Mouse (Mus musculus): ENCODE measurements around the gene Rapgef1. TPM values are rescaled to one million over a fixed set of nuclear protein-coding genes. Genes with fewer than 3 reads are reported as not detected.
A peak's percentile ranks its signal among the peaks of the same experiment; 100 is the strongest.

Gene Rapgef1
- total and polyA plus RNA-seq, 3 experiments: 86.5 to 185 (median 170) TPM

DNA sequence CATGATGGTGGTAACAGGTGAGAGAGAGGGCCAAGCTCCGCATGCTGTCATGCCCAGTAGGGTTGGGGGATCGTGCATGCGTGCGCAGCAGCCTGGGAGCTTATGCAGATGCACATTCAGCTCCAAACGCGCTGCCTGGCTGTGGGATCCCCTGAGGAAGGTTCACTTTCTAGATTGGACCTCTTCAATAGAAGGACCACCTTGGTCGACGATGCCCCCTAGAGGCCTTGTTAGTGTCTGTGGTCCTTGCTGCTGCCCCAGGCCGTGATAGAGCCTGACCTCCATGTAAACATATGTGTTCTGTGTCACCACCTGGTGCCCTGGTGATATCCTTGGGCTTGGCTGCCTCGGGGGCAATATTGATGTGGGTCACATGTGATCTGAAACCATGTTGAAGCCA is 30.3 kb upstream of the Rapgef1 start:
- H3K36me3 ChIP-seq (replicated peaks in 1 of 2; ENCODE audit: control insufficient read depth in 1 of 2, insufficient read depth in 1 of 2, low read length in 1 of 2): no peaks in the 10 kb centered on the region
- no peak overlapping the region for H3K27ac ChIP-seq (ENCODE audit: insufficient read depth, low read depth)
- TF ChIP-seq RAD21 (IDR thresholded peaks at IDR 0.05; ENCODE audit: low read depth, low read length) (peak; percentile 34), E2F4 (IDR thresholded peaks at IDR 0.05; ENCODE audit: insufficient replicate concordance, low read depth, low read length) (no peak), ETS1 (conservative IDR thresholded peaks at IDR 0.05; ENCODE audit: low read depth, low read length) (no peak), BHLHE40 (IDR thresholded peaks at IDR 0.05; ENCODE audit: low read depth, low read length) (no peak), NELFE (IDR thresholded peaks at IDR 0.05; ENCODE audit: low read depth, low read length) (no peak), MYC (IDR thresholded peaks at IDR 0.05; ENCODE audit: low read depth, low read length) (no peak), UBTF (IDR thresholded peaks at IDR 0.05; ENCODE audit: low read depth, low read length) (no peak), SMC3 (IDR thresholded peaks at IDR 0.05; ENCODE audit: low read depth, low read length) (peak; percentile 17; the same call in 1 of the 2 replicates), GABPA (IDR thresholded peaks at IDR 0.05; ENCODE audit: insufficient replicate concordance, low read depth, low read length) (no peak), MAX (IDR thresholded peaks at IDR 0.05; ENCODE audit: low read length) (no peak), ZC3H11A (IDR thresholded peaks at IDR 0.05; ENCODE audit: low read depth, low read length) (no peak), CTCF (conservative IDR thresholded peaks at IDR 0.05 in 1 of 2, IDR thresholded peaks at IDR 0.05 in 1 of 2; ENCODE audit: low read depth in 2 of 2, low read length in 2 of 2) (peak in 1 of 2 experiments; percentile 60; a peak in 2 of 4 replicates), PAX5 (IDR thresholded peaks at IDR 0.05; ENCODE audit: low read length) (no peak), ZNF384 (IDR thresholded peaks at IDR 0.05; ENCODE audit: low read depth, low read length) (no peak), POLR2AphosphoS2 (IDR thresholded peaks at IDR 0.05; ENCODE audit: low read depth, low read length) (no peak), ZKSCAN1 (IDR thresholded peaks at IDR 0.05; ENCODE audit: borderline replicate concordance, low read depth, low read length) (no peak), MAZ (IDR thresholded peaks at IDR 0.05; ENCODE audit: low read depth, low read length) (no peak), POLR2A (IDR thresholded peaks at IDR 0.05; ENCODE audit: low read depth, low read length) (no peak), ELF1 (IDR thresholded peaks at IDR 0.05; ENCODE audit: low read depth, low read length) (no peak), KAT2A (IDR thresholded peaks at IDR 0.05; ENCODE audit: insufficient replicate concordance, low read length) (no peak)
- dilution Hi-C loops (cut with MboI; ENCODE audit: extremely low pct_ligation_motif_present, extremely low pct_unique_long_range_greater_than_20kb, low sequenced_read_pairs) (no loop called here), in situ Hi-C loops (cut with MboI; ENCODE audit: low pct_ligation_motif_present, low pct_unique_long_range_greater_than_20kb, low sequenced_read_pairs) (no loop called here)
- peak; percentile 18 for DNase-seq (ENCODE audit: extremely low read depth)
- H3K9me3 ChIP-seq (replicated peaks; ENCODE audit: low read length): no peaks in the 10 kb centered on the region
- H3K79me2 ChIP-seq (replicated peaks; ENCODE audit: control insufficient read depth, extremely low read depth, insufficient read depth, poor library complexity, severe bottlenecking): no peaks in the 10 kb centered on the region
- no peak overlapping the region for H3K4me3 ChIP-seq (replicated peaks in 1 of 3; ENCODE audit: low read depth in 2 of 3, low read length in 2 of 3, poor library complexity in 1 of 3)
- no peak overlapping the region for H3K4me2 ChIP-seq (ENCODE audit: insufficient read depth, low read depth, poor library complexity, severe bottlenecking)
- H3K9ac ChIP-seq (ENCODE audit: insufficient read depth, low read depth): no peak overlapping the region
- H3K4me1 ChIP-seq (ENCODE audit: control insufficient read depth in 1 of 2, insufficient read depth in 2 of 2): peaks cover 11 to 19% of the 10 kb centered on the region in 2 experiments
- peaks cover 40% of the 10 kb centered on the region for H3K27me3 ChIP-seq (replicated peaks)

DNA sequence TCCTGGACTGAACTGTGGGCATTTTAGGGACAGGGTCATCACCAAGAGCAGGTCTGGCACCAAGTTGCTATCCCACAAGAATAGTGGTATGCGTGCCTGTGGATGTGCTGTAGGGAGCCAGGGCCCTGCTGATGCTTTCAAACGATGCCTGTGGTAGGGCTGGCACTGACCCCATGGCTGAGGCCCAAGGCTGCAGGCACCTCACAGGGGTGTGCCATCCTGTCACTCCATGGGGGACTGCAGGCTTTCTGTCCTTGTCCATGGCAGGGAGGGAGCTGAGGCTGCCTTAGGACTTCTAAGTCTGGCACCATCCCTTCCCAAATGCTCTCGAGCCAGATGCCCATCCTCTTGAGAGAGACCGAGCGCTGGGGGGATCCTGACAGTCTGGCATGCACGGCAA is 27.9 kb upstream of the Rapgef1 start:
- dilution Hi-C loops (cut with MboI; ENCODE audit: extremely low pct_ligation_motif_present, extremely low pct_unique_long_range_greater_than_20kb, low sequenced_read_pairs): no loop called here
- in situ Hi-C loops (cut with MboI; ENCODE audit: low pct_ligation_motif_present, low pct_unique_long_range_greater_than_20kb, low sequenced_read_pairs): no loop called here

More for the DNA sequence above, 27.9 kb upstream of the Rapgef1 start:
- TF ChIP-seq USF2 (conservative IDR thresholded peaks at IDR 0.05; ENCODE audit: low read depth, low read length) (no peak), MXI1 (IDR thresholded peaks at IDR 0.05; ENCODE audit: low read depth, low read length) (no peak)
- Histone ChIP-seq H3K36me3 (replicated peaks in 1 of 2; ENCODE audit: control insufficient read depth in 1 of 2, insufficient read depth in 1 of 2, low read length in 1 of 2) (no peaks in the 10 kb centered on the region), H3K9me3 (replicated peaks; ENCODE audit: low read length) (no peaks in the 10 kb centered on the region), H3K4me3 (replicated peaks in 1 of 3; ENCODE audit: low read depth in 2 of 3, low read length in 2 of 3, poor library complexity in 1 of 3) (no peak overlapping the region), H3K27me3 (replicated peaks) (peaks cover 27% of the 10 kb centered on the region), H3K27ac (ENCODE audit: insufficient read depth, low read depth) (no peak overlapping the region), H3K79me2 (replicated peaks; ENCODE audit: control insufficient read depth, extremely low read depth, insufficient read depth, poor library complexity, severe bottlenecking) (no peaks in the 10 kb centered on the region), H3K4me2 (ENCODE audit: insufficient read depth, low read depth, poor library complexity, severe bottlenecking) (no peak overlapping the region), H3K9ac (ENCODE audit: insufficient read depth, low read depth) (no peak overlapping the region), H3K4me1 (ENCODE audit: control insufficient read depth in 1 of 2, insufficient read depth in 2 of 2) (peaks cover 11 to 19% of the 10 kb centered on the region in 2 experiments)
- no peak for DNase-seq (ENCODE audit: extremely low read depth)

All from CH12.LX (cell line).